Mouse (Mus musculus): ENCODE results near the gene Suox.

DNA sequence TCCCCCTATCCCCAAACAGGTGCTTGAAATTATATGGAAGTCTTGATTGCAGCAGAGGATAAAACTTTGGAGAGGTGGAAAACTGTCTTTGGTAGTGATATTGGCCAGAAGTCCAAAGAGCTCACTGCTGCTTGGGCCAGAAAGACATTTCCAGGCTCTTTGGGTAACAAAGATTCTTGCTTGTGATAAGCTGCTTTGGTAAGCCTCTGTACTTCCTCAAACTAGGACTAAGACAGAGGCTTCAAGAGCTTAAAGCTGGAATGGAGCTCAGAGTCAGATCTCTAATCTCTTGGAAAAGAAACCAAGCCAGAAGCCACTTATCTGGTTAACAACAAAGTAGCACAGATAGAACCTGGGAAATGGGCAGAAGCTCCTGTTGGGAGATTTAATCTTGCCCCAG lies 11.4 kb downstream of the Suox start:
- TF ChIP-seq GATA1 (IDR thresholded peaks at IDR 0.05; ENCODE audit: borderline replicate concordance, low read length) (no peak), FLI1 (IDR thresholded peaks at IDR 0.05; ENCODE audit: low read length) (no peak)

Measured in megakaryocyte, embryonic 14.5 days (primary cell).